Mouse (Mus musculus) testis, adult 2 months (tissue): ENCODE data around the gene Bloc1s5. TPM values are rescaled to one million over a fixed set of nuclear protein-coding genes. Genes with fewer than 3 reads are reported as not detected.

Experiments
- H3K27ac ChIP-seq: fragments of 200-500 bp; 2 replicates; pipeline ENCODE4 v1.5.1; 2012; ENCODE audit warnings: low read depth, low read length; ENCODE audit not compliant: control insufficient read depth, insufficient read depth
- H3K27me3 ChIP-seq: fragments of 200-500 bp; 2 replicates; pipeline ENCODE4 v1.6.1; 2012; ENCODE audit warnings: mild to moderate bottlenecking, low read length, moderate library complexity; ENCODE audit not compliant: control insufficient read depth, insufficient read depth
- H3K36me3 ChIP-seq: fragments of 200-500 bp; 2 replicates; pipeline ENCODE4 v1.6.1; 2012; ENCODE audit warnings: mild to moderate bottlenecking, low read length; ENCODE audit not compliant: control insufficient read depth, insufficient read depth
- H3K4me1 ChIP-seq: fragments of 200-500 bp; 2 replicates; pipeline ENCODE4 v1.6.1; 2012; ENCODE audit warnings: low read length; ENCODE audit not compliant: control insufficient read depth, insufficient read depth
- H3K4me3 ChIP-seq: fragments of 200-500 bp; 2 replicates; pipeline ENCODE4 v1.5.1; 2012; ENCODE audit warnings: low read depth, mild to moderate bottlenecking, low read length, moderate library complexity, mixed read lengths; ENCODE audit not compliant: control insufficient read depth
- CTCF ChIP-seq: fragments of 200-500 bp; IDR thresholded peaks from 2 replicates; pipeline ENCODE4 v1.5.1; 2012; ENCODE audit warnings: low read depth, mild to moderate bottlenecking, inconsistent platforms, low read length, moderate library complexity; ENCODE audit not compliant: control insufficient read depth, insufficient read depth, insufficient replicate concordance
- POLR2A ChIP-seq: fragments of 200-500 bp; IDR thresholded peaks from 2 replicates; pipeline ENCODE4 v1.6.1; 2012; ENCODE audit warnings: low read depth, mild to moderate bottlenecking, inconsistent platforms, low read length, moderate library complexity; ENCODE audit not compliant: control insufficient read depth
- polyA plus RNA-seq: library from polyadenylated mRNA; depleted of rRNA; stranded (reverse); fragments of >200 nt; gene quantifications from 2 replicates; pipeline ENCODE4 v1.2.3, GENCODE M21; 2012

The Bloc1s5 gene
- polyA plus RNA-seq, 1 experiment: 5.3 TPM

- no peak for TF ChIP-seq CTCF
- Histone ChIP-seq H3K4me1 (no peaks in the 10 kb centered on the region), H3K36me3 (no peaks in the 10 kb centered on the region), H3K4me3 (no peak overlapping the region), H3K27ac (no peak overlapping the region), H3K27me3 (no peaks in the 10 kb centered on the region)
Measured at GRCm38 (mm10) chr13:38605353-38605752, 29.6 kb downstream of the Bloc1s5 start.

- TF ChIP-seq CTCF (no peak), POLR2A (no peak)
- no peaks in the 10 kb centered on the region for H3K27me3 ChIP-seq
- H3K4me1 ChIP-seq: no peaks in the 10 kb centered on the region
- no peak overlapping the region for H3K4me3 ChIP-seq
- no peak overlapping the region for H3K27ac ChIP-seq
- no peaks in the 10 kb centered on the region for H3K36me3 ChIP-seq
Measured at GRCm38 (mm10) chr13:38602966-38603365, 31.9 kb downstream of the Bloc1s5 start.

DNA sequence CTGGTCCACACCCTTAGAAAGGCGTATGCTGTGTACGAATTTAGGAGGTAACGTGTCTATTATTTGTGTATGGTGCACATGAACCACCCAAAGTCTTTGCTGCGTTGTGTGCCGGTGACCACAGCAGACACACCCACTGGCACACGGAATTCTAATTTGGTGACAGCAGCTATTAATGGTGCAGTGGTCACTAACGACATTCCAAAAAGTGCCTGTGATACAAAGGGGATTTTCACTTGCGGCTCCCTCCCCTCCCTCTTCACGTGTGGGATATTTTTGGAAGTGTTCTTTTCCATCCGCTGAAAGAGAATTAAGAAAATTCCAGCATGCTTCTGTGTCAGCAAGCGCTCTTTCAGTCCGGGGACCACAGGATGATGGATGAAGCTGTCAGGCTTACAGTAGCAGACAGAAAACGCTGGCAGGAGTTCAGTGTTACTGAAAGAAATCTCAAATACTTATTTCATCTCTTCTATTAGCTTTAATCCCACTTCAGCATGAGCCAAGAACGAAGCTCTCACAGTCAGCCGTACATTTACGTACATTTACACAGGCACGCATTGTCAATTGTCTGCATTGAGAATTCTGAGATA lies 32.6 kb downstream of the Bloc1s5 start:
- Histone ChIP-seq H3K4me3 (no peak overlapping the region), H3K27ac (no peak overlapping the region), H3K36me3 (no peaks in the 10 kb centered on the region), H3K27me3 (no peaks in the 10 kb centered on the region), H3K4me1 (no peaks in the 10 kb centered on the region)
- TF ChIP-seq POLR2A: no peak
- TF ChIP-seq CTCF: no peak

GRCm38 (mm10) chr13:38600811-38601210 lies 34.1 kb downstream of the Bloc1s5 start:
- Histone ChIP-seq H3K4me1 (no peaks in the 10 kb centered on the region), H3K4me3 (no peak overlapping the region), H3K36me3 (no peaks in the 10 kb centered on the region), H3K27me3 (no peaks in the 10 kb centered on the region), H3K27ac (no peak overlapping the region)
- TF ChIP-seq CTCF: no peak
- no peak for TF ChIP-seq POLR2A

DNA sequence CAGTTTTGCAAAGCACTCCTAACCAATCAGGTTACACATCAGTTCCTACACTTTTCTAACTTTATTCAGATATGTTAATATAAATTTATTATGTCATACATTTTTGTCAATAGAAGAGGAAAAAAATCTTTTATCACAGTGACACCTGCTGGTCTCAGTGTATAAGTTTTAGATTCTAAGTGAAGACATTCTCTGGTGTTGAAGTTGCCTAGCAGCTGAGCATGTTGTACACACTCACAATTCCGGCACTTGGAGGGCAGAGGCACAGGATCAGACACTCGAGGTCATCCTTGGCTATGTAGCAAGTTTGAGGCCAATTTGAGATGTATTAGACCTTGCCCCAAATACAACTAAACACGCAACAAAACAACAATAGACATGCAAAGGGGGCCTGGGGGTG lies 37.8 kb downstream of the Bloc1s5 start:
- Histone ChIP-seq H3K4me1 (no peaks in the 10 kb centered on the region), H3K4me3 (no peak overlapping the region), H3K36me3 (no peaks in the 10 kb centered on the region), H3K27me3 (no peaks in the 10 kb centered on the region), H3K27ac (no peak overlapping the region)
- TF ChIP-seq POLR2A (no peak), CTCF (no peak)

GRCm38 (mm10) chr13:38596461-38596860 lies 38.4 kb downstream of the Bloc1s5 start:
- Histone ChIP-seq H3K27ac (no peak overlapping the region), H3K36me3 (no peaks in the 10 kb centered on the region), H3K4me3 (no peak overlapping the region), H3K27me3 (no peaks in the 10 kb centered on the region), H3K4me1 (no peaks in the 10 kb centered on the region)
- TF ChIP-seq CTCF (no peak), POLR2A (no peak)

GRCm38 (mm10) chr13:38593114-38593513 lies 41.8 kb downstream of the Bloc1s5 start:
- H3K4me1 ChIP-seq: peaks cover 7% of the 10 kb centered on the region
- no peaks in the 10 kb centered on the region for H3K27me3 ChIP-seq
- no peak overlapping the region for H3K27ac ChIP-seq
- H3K4me3 ChIP-seq: no peak overlapping the region
- TF ChIP-seq POLR2A (no peak), CTCF (no peak)
- no peaks in the 10 kb centered on the region for H3K36me3 ChIP-seq

DNA sequence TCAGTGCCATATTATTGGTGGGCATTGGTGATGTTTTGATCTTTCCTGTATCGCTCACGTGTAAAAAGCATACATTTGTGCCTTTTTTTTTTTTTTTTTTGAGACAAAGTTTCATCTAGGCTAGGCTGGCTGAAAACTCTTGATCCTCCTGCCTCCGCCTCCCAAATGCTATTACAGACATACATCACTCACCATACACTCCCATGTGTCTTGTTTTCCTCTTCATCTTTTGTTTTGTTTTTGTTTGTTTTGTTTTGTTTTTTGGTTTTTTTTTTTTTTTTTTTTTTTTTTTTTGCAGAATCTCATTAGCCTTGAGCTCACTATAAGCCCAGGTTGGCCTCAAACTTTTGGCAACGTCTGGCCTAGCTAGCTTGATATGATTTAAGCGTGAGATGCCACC lies 47.6 kb downstream of the Bloc1s5 start:
- H3K27ac ChIP-seq: no peak overlapping the region
- no peak for TF ChIP-seq POLR2A
- no peak for TF ChIP-seq CTCF
- H3K27me3 ChIP-seq: no peaks in the 10 kb centered on the region
- H3K36me3 ChIP-seq: no peaks in the 10 kb centered on the region
- peaks cover 10% of the 10 kb centered on the region for H3K4me1 ChIP-seq
- H3K4me3 ChIP-seq: no peak overlapping the region
